Mouse (Mus musculus): ENCODE data around the gene Hoxc6. TPM values are rescaled to one million over a fixed set of nuclear protein-coding genes. Genes with fewer than 3 reads are reported as not detected.

Hoxc6 gene
- total RNA-seq, 2 experiments from 2014 or later: not detected

- Histone ChIP-seq H3K27ac (no peak overlapping the region), H3K4me3 (no peak overlapping the region)
- DNase-seq (ENCODE audit: low spot score in 2 of 2): no peak
- no peak for TF ChIP-seq CTCF (conservative IDR thresholded peaks at IDR 0.05)
Observed at GRCm38 (mm10) chr15:103001370-103001769, 3.3 kb downstream of the Hoxc6 start.

DNA sequence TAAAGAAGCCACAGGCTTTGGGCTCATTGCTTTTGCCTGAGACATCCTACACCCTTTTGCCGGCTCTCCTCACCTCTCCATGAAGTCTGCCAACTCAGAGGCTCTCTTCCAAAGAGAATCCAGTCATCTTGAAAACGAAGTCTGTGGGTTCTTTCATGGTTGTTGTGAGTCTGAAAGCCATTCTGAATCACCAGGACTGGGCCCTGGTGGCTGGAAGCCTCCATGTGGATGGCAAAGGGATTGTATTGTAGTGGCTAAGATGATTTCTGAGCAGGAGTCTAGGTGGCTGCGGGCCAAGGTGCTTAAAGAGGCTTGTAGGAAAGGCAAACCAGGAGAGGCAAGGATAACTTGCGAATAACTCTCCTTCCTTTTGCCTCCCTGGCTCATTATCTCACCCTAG is 4.1 kb downstream of the Hoxc6 start:
- no peak for TF ChIP-seq CTCF (conservative IDR thresholded peaks at IDR 0.05)

DNA sequence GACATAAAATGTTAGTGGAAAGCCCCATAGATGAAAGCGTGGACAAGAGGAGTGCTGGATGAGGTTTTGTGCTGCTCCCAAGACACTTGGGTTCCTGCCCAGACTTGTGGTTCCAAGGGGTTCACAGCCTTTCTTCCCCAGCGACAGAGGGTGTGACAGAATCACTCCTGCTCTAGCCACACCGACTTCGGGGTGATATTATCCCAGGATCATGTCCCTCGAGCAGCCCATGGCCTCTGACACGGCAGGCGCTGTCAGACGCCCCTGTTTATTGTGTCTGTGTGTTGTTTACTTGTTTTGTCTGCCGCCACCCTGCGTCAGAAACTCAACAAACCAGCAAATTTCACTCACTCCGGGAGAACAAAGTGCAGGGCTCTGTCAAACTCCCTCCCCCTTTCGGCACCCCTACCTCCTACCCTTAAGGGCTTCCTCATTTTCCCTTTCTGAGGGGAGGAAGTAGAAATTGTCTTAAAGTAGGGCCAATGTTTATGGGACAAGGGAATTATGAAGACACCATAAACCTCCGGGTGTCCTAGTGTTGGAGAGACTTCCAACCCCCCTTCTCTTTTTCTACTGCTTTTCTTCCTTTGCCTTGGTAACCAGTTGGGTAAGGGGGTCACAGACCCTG is 4.9 kb downstream of the Hoxc6 start:
- no peak for TF ChIP-seq CTCF (conservative IDR thresholded peaks at IDR 0.05)
- DNase-seq (ENCODE audit: low spot score in 2 of 2): no peak
- Histone ChIP-seq H3K4me3 (no peak overlapping the region), H3K27ac (no peak overlapping the region)

More for the DNA sequence above, 4.1 kb downstream of the Hoxc6 start:
- Histone ChIP-seq H3K27ac (no peak overlapping the region), H3K4me3 (no peak overlapping the region)
- no peak for DNase-seq (ENCODE audit: low spot score in 2 of 2)

- no peak for DNase-seq (ENCODE audit: low spot score in 2 of 2)
- H3K4me3 ChIP-seq: no peak overlapping the region
- no peak for TF ChIP-seq CTCF (conservative IDR thresholded peaks at IDR 0.05)
Observed at GRCm38 (mm10) chr15:103005308-103005707, 7.3 kb downstream of the Hoxc6 start.

GRCm38 (mm10) chr15:103005797-103006196 is 7.7 kb downstream of the Hoxc6 start:
- H3K27ac ChIP-seq: no peak overlapping the region
- TF ChIP-seq CTCF (conservative IDR thresholded peaks at IDR 0.05): no peak
- no peak for DNase-seq (ENCODE audit: low spot score in 2 of 2)
- no peak overlapping the region for H3K4me3 ChIP-seq

More at GRCm38 (mm10) chr15:103005308-103005707, 7.3 kb downstream of the Hoxc6 start:
- H3K27ac ChIP-seq: no peak overlapping the region

DNA sequence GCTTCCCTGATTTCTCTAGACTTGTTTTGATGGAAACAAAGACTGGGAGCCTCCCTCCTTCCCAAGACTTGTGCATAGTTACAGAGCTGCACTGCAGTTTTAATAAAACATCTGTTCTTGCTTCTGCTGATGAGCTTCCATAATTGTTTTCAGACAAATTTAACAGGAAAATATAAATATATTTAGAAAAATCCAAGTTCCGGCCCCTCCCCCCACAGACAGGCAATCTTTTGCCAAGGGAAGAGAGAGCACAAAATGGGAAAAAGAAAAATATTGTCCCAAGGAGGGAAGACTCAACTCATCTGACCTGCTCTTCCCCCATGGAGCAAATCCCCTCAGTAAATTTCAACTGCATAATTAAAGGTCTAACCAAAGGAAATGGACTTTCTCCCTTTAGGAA is 8.3 kb downstream of the Hoxc6 start:
- H3K4me3 ChIP-seq: no peak overlapping the region
- no peak for DNase-seq (ENCODE audit: low spot score in 2 of 2)
- H3K27ac ChIP-seq: no peak overlapping the region
- no peak for TF ChIP-seq CTCF (conservative IDR thresholded peaks at IDR 0.05)

GRCm38 (mm10) chr15:103009265-103010111 is 11.4 kb downstream of the Hoxc6 start:
- TF ChIP-seq CTCF (conservative IDR thresholded peaks at IDR 0.05): no peak
- H3K4me3 ChIP-seq: no peak overlapping the region
- DNase-seq (ENCODE audit: low spot score in 2 of 2): no peak
- no peak overlapping the region for H3K27ac ChIP-seq

GRCm38 (mm10) chr15:103010112-103010846 is 12.2 kb downstream of the Hoxc6 start:
- Histone ChIP-seq H3K27ac (no peak overlapping the region), H3K4me3 (no peak overlapping the region)
- no peak for TF ChIP-seq CTCF (conservative IDR thresholded peaks at IDR 0.05)
- no peak for DNase-seq (ENCODE audit: low spot score in 2 of 2)

- H3K4me3 ChIP-seq: no peak overlapping the region
- no peak overlapping the region for H3K27ac ChIP-seq
- no peak for DNase-seq (ENCODE audit: low spot score in 2 of 2)
- no peak for TF ChIP-seq CTCF (conservative IDR thresholded peaks at IDR 0.05)
Observed at GRCm38 (mm10) chr15:103010847-103011555, 12.9 kb downstream of the Hoxc6 start.

DNA sequence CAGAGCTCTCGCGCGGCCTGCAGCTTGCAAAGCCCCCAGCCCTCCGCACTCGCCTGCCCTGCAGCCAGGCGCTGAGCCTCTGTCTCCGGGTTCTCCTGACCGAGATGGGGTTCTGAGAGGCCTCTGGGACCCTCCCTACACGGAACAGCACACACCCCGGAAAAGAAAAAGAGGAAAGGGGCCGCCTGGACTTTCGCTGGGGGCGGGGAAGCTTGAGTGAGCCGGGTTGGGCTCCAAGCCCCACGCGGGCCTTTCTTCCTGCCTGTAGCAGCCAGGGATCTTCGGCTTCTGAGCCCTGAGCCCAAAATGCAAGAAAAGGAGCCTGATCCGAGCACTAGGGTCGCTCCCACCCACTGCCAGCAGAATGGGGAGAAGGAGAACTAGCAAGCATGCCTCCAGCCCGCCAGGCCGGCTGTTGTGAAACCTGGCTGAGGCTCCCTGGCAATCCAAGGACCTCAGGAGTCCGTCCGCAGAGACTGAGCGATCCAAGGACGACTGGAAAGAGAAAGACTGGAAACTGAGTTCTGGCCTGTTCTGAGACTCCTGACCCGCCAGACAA is 13.9 kb downstream of the Hoxc6 start:
- TF ChIP-seq CTCF (conservative IDR thresholded peaks at IDR 0.05): no peak
- Histone ChIP-seq H3K4me3 (no peak overlapping the region), H3K27ac (no peak overlapping the region)
- DNase-seq (ENCODE audit: low spot score in 2 of 2): no peak

GRCm38 (mm10) chr15:103013238-103013984 is 15.4 kb downstream of the Hoxc6 start:
- Histone ChIP-seq H3K27ac (no peak overlapping the region), H3K4me3 (no peak overlapping the region; the same call in 1 of the 2 replicates)
- peak; percentile 23 to 48 for DNase-seq (ENCODE audit: low spot score in 2 of 2)
- TF ChIP-seq CTCF (conservative IDR thresholded peaks at IDR 0.05): peak; percentile 85

Data from layer of hippocampus, adult 2 months (tissue).